Mouse (Mus musculus) cerebellum, postnatal 4 days (tissue): ENCODE measurements at regions not wholly inside any gene's neighbourhood (a gene's known extent, or its start where the extent isn't known, plus 50 kb on each side); places are given as distances from the start of the nearest gene placed in this dataset.

Source experiments
- DNase-seq, 2 experiments: peaks; one replicate each; pipeline ENCODE4 v3.0.0; 2022; ENCODE audit warnings: low spot score in 2 of 2, mixed read lengths in 1 of 2

GRCm38 (mm10) chr4:25542136-25542535, 257.9 kb downstream of the Fut9 start:
- DNase-seq = peak in 1 of 2 experiments; percentile 21
